Mouse (Mus musculus) bone marrow, adult 2 months (tissue): Measurements from ENCODE around the gene Ttc7b.

Experiments
- CTCF ChIP-seq: fragments of 200-500 bp; IDR thresholded peaks from 2 replicates; pipeline ENCODE4 v1.5.1; 2011; ENCODE audit warnings: low read length, control low read depth; ENCODE audit not compliant: control insufficient read depth, insufficient read depth
- POLR2A ChIP-seq: fragments of 200-500 bp; IDR thresholded peaks from 2 replicates; pipeline ENCODE4 v1.6.1; 2011; ENCODE audit warnings: low read depth, mild to moderate bottlenecking, control low read depth, low read length, borderline replicate concordance; ENCODE audit not compliant: control insufficient read depth

DNA sequence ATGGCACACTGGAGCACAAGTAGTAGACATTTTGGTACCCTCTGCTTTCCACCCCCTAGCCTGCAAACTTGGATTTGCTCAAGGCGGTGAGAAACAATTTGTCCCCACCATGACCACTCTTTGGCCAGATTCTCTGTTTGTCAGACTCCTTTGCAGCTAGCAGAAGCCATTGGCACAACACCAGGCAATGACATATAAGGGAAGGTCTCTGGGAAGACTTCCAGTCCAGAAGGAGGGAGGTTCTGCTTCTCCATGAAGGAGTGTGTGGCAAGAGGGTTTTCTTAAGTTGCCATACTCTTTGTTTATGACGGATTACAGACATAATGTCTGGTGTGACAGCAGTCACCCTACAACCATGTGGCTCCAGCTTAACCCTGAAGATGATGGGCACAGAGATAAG is 233.1 kb downstream of the Ttc7b start:
- TF ChIP-seq CTCF (no peak), POLR2A (no peak)
